Mouse (Mus musculus) forebrain, postnatal 0 days (tissue): ENCODE results near the gene Nlrc3. TPM values are rescaled to one million over a fixed set of nuclear protein-coding genes. Genes with fewer than 3 reads are reported as not detected.

Experiments used
- ATAC-seq: fragments of 200-750 bp; cut with Nextera tagmentation; 2 replicates; pipeline ENCODE4 v1.8.0; 2017; ENCODE audit warnings: mild to moderate bottlenecking, moderate library complexity
- DNase-seq: peaks from one replicate; pipeline ENCODE4 v3.0.0-alpha.2; 2015
- H3K27ac ChIP-seq: fragments of 300-500 bp; sonication (generic); 2 replicates; pipeline ENCODE4 v1.5.1; 2014; ENCODE audit warnings: low read depth, mild to moderate bottlenecking, antibody characterized with exemption, low read length, moderate library complexity, mixed read lengths
- H3K27me3 ChIP-seq: fragments of 300-500 bp; sonication (generic); 2 replicates; pipeline ENCODE4 v1.6.1; 2014; ENCODE audit warnings: mild to moderate bottlenecking, low read length, mixed read lengths; ENCODE audit not compliant: insufficient read depth
- H3K36me3 ChIP-seq: fragments of 300-500 bp; sonication (generic); 2 replicates; pipeline ENCODE4 v1.6.1; 2014; ENCODE audit warnings: mild to moderate bottlenecking, moderate library complexity; ENCODE audit not compliant: insufficient read depth
- H3K4me1 ChIP-seq: fragments of 300-500 bp; sonication (generic); 2 replicates; pipeline ENCODE4 v1.6.1; 2014; ENCODE audit warnings: antibody characterized with exemption; ENCODE audit not compliant: insufficient read depth
- H3K4me2 ChIP-seq: fragments of 300-500 bp; sonication (generic); 2 replicates; pipeline ENCODE4 v1.6.1; 2014; ENCODE audit warnings: low read depth, mild to moderate bottlenecking, moderate library complexity
- H3K4me3 ChIP-seq: fragments of 300-500 bp; sonication (generic); 2 replicates; pipeline ENCODE4 v1.5.1; 2014; ENCODE audit warnings: low read depth, low read length, mixed read lengths
- H3K9ac ChIP-seq: fragments of 300-500 bp; sonication (generic); 2 replicates; pipeline ENCODE4 v1.6.1; 2014; ENCODE audit warnings: mild to moderate bottlenecking
- H3K9me3 ChIP-seq: fragments of 300-500 bp; sonication (generic); 2 replicates; pipeline ENCODE4 v1.6.1; 2016; ENCODE audit warnings: low read length
- CTCF ChIP-seq: sonication (generic); IDR thresholded peaks from 2 replicates; pipeline ENCODE4 v1.5.1; 2016; ENCODE audit warnings: antibody characterized with exemption, control low read depth, low read depth
- WGBS: fragments of 180-500 bp; shearing (Covaris S2); extraction: QIAGEN DNeasy Blood & Tissue Kit; methylation state at CpG from one replicate; pipeline ENCODE4 v1.1.7; 2014; 5-methylcytosine and 5-hydroxymethylcytosine counted together
- microRNA-seq, 2 experiments: library from miRNA; unstranded; fragments of <30 nt; microRNA quantifications; one replicate each; pipeline ENCODE4; 2016
- polyA plus RNA-seq: library from polyadenylated mRNA; unstranded; fragments of >200 nt; fragmentation: Nextera tagmentation; extraction: Ambion mirVana; gene quantifications from 2 replicates; pipeline ENCODE4 v1.2.1, GENCODE M21; 2015
- total RNA-seq: library from RNA; depleted of rRNA; stranded (reverse); fragments of >200 nt; gene quantifications from 2 replicates; pipeline ENCODE4 v1.2.3, GENCODE M21; 2014; rRNA removed

Gene Nlrc3
- total and polyA plus RNA-seq, 2 experiments from 2014 or later = 0.62 to 0.76 TPM

DNA sequence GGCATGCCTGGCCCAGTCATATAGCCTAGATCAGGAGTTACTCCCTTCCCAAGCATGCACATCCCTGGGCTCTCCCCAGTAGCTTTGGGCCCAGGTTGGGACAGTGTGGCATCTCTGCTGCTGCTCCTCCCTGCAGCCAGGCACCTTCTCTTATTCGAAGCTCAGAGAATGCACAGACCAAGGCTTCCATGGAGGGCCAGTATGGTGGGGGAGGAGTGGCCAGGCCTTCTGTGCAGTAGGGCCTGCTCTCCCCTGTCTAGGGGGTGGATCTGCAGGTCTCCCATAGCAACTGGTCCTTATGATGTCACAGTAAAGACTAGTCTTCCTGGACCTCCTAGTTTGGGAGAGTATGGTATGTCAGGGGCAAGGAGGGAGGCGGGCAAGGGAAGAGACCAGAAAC is 69.0 kb downstream of the Nlrc3 start:
- ATAC-seq (no peak), DNase-seq (no peak)
- H3K9me3 ChIP-seq = no peaks in the 10 kb centered on the region
- H3K4me1 ChIP-seq = peaks cover 7% of the 10 kb centered on the region; the same call in 1 of the 2 replicates
- peaks cover 40% of the 10 kb centered on the region for H3K36me3 ChIP-seq
- TF ChIP-seq CTCF = no peak
- H3K27ac ChIP-seq = no peak overlapping the region
- H3K4me2 ChIP-seq = 0 out of 2 replicates have a peak overlapping the region, but pooled peaks have one; percentile 81
- no peaks in the 10 kb centered on the region for H3K27me3 ChIP-seq
- H3K4me3 ChIP-seq = no peak overlapping the region
- H3K9ac ChIP-seq = no peak overlapping the region
- WGBS = 66% methylated on average over 2 of the region's 2 CpGs

DNA sequence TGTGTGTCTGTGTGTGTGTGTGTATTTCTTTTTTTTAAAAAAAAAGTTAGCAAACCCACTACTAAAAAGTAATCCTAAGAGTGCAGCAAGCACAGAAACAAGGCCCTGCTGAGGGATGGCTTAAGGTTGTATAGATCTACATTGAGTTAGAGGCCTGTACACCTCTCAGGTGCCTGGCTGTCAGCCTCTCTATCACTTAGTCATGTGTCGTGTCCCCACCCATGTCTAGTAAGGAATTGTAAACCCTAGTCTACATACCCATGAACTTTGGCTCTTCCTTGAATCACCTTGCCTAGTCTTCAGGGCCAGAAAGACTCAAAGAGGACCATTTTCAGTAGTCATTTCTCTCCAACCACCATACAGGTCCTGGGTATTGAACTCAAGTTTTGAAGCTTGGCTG is 79.9 kb downstream of the Nlrc3 start:
- Histone ChIP-seq H3K36me3 (peaks cover 55% of the 10 kb centered on the region), H3K9me3 (no peaks in the 10 kb centered on the region), H3K4me2 (no peak overlapping the region), H3K27ac (no peak overlapping the region), H3K4me3 (no peak overlapping the region), H3K9ac (no peak overlapping the region), H3K27me3 (no peaks in the 10 kb centered on the region), H3K4me1 (no peaks in the 10 kb centered on the region)
- ATAC-seq (no peak), DNase-seq (no peak)
- WGBS = 77% methylated on average over 1 of the region's 1 CpGs
- TF ChIP-seq CTCF = no peak

DNA sequence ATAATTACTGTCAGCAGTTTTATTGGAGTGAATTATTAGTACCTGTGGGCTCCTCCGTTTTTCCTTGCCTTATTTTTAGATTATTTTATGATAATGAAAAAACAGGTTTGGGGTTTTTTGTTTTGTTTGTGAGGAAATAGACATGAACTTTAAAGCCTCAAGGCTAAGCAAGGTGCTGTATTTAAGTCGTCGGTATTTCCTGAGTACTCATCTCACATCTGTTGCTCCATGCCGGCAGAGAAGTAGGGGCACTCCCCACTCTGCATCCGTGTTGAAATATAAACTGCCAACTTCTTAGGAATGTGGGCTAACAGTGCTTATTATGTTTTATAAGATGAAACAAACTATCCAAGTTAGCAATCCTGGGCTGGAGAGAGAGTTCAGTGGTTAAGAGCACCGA is 80.4 kb downstream of the Nlrc3 start:
- Histone ChIP-seq H3K4me2 (no peak overlapping the region), H3K27me3 (no peaks in the 10 kb centered on the region), H3K4me3 (no peak overlapping the region), H3K36me3 (peaks cover 49% of the 10 kb centered on the region), H3K27ac (no peak overlapping the region), H3K9ac (no peak overlapping the region), H3K9me3 (no peaks in the 10 kb centered on the region), H3K4me1 (no peaks in the 10 kb centered on the region)
- no peak for TF ChIP-seq CTCF
- DNase-seq (no peak), ATAC-seq (no peak)
- whole genome bisulfite sequencing = 90% methylated on average over 6 of the region's 6 CpGs

DNA sequence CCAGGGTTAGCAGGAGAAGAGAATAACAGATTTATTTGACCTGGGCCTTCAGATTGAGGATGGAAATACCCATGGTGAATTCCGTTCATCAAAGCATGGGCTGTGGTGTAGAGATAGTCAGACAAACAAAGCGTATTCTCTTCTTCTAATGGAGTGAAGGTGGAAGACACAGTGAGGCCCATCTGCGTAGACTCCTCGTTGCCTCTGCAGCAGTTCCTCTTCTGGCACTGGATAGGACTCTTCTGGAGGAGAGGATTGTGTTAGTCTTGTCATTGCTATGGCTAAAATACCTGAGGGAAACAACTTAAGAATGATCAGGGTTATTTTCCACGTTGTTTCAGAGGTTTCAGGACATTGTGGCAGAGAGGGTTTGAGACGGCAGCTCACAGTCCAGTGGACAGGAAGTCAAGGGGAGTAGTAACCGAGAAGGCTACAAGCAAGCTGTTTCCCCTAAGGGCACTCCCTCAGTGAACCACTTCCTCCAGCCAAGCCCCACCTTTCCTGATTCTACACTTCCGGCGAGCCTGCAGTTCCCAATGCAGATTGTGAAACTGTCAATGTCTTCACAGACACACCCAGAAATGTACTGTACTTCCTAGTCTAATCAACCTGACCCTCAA is 81.1 kb downstream of the Nlrc3 start:
- ATAC-seq (no peak), DNase-seq (no peak)
- WGBS = 84% methylated on average over 9 of the region's 9 CpGs
- Histone ChIP-seq H3K27me3 (no peaks in the 10 kb centered on the region), H3K4me2 (no peak overlapping the region), H3K4me3 (no peak overlapping the region), H3K36me3 (peaks cover 42% of the 10 kb centered on the region), H3K27ac (peak overlapping the region; percentile 10; the same call in 1 of the 2 replicates), H3K9me3 (no peaks in the 10 kb centered on the region), H3K4me1 (no peaks in the 10 kb centered on the region), H3K9ac (no peak overlapping the region)
- no peak for TF ChIP-seq CTCF

Small RNA genes within 50 kb of the gene (microRNA-seq; reads per million reads assigned to microRNA genes)
- 0 reads per million in 2 experiments for gene Gm23493

Other genes with a start within 250 kb of the Nlrc3 start
- gene Zfp263, start 232.5 kb downstream of the Nlrc3 start, total RNA-seq = 36.4 and 37.1 TPM in 2 replicates
- 25.1 and 36.4 TPM in 2 replicates for gene Zfp263, start 232.5 kb downstream of the Nlrc3 start, polyA plus RNA-seq
- not detected in 2 replicates for gene Olfr15, start 145.8 kb downstream of the Nlrc3 start, total RNA-seq
- not detected in 2 replicates for gene Olfr15, start 145.8 kb downstream of the Nlrc3 start, polyA plus RNA-seq
- gene Zfp174, start 129.4 kb downstream of the Nlrc3 start, total RNA-seq = 3.9 and 4.4 TPM in 2 replicates
- 1.2 and 1.9 TPM in 2 replicates for gene Zfp174, start 129.4 kb downstream of the Nlrc3 start, polyA plus RNA-seq
- gene Naa60, start 104.3 kb downstream of the Nlrc3 start, total RNA-seq = 61.6 and 81.1 TPM in 2 replicates
- gene Naa60, start 104.3 kb downstream of the Nlrc3 start, polyA plus RNA-seq = 86.1 and 97.1 TPM in 2 replicates
- gene Zfp597, start 92.1 kb downstream of the Nlrc3 start, total RNA-seq = 38.2 and 54.8 TPM in 2 replicates
- gene Zfp597, start 92.1 kb downstream of the Nlrc3 start, polyA plus RNA-seq = 6.5 and 10.4 TPM in 2 replicates
- gene Gm20695, start 92.0 kb downstream of the Nlrc3 start, total RNA-seq = 5.6 and 10.3 TPM in 2 replicates
- 0.87 and 2.4 TPM in 2 replicates for gene Gm20695, start 92.0 kb downstream of the Nlrc3 start, polyA plus RNA-seq
- gene 1700037C18Rik, start 67.9 kb downstream of the Nlrc3 start, total RNA-seq = 5.5 and 10.3 TPM in 2 replicates
- gene 1700037C18Rik, start 67.9 kb downstream of the Nlrc3 start, polyA plus RNA-seq = 12.2 and 13.6 TPM in 2 replicates
- gene Cluap1, start 67.8 kb downstream of the Nlrc3 start, total RNA-seq = 36.9 and 52.6 TPM in 2 replicates
- 45.2 and 48.1 TPM in 2 replicates for gene Cluap1, start 67.8 kb downstream of the Nlrc3 start, polyA plus RNA-seq
- 46.0 and 50.7 TPM in 2 replicates for gene Slx4, start 27.1 kb upstream of the Nlrc3 start, total RNA-seq
- 11.8 and 17.7 TPM in 2 replicates for gene Slx4, start 27.1 kb upstream of the Nlrc3 start, polyA plus RNA-seq
- gene Dnase1, start 60.3 kb upstream of the Nlrc3 start, total RNA-seq = not detected in 2 replicates
- 1.3 and 3.1 TPM in 2 replicates for gene Dnase1, start 60.3 kb upstream of the Nlrc3 start, polyA plus RNA-seq
- gene Trap1, start 101.2 kb upstream of the Nlrc3 start, total RNA-seq = 41.7 and 43.3 TPM in 2 replicates
- 43.3 and 43.5 TPM in 2 replicates for gene Trap1, start 101.2 kb upstream of the Nlrc3 start, polyA plus RNA-seq
- 42.5 and 59.6 TPM in 2 replicates for gene Crebbp, start 237.4 kb upstream of the Nlrc3 start, total RNA-seq
- gene Crebbp, start 237.4 kb upstream of the Nlrc3 start, polyA plus RNA-seq = 18.5 and 31.4 TPM in 2 replicates